ENCODE assay signal across 8 mouse cellular contexts in the genomic region with DNA sequence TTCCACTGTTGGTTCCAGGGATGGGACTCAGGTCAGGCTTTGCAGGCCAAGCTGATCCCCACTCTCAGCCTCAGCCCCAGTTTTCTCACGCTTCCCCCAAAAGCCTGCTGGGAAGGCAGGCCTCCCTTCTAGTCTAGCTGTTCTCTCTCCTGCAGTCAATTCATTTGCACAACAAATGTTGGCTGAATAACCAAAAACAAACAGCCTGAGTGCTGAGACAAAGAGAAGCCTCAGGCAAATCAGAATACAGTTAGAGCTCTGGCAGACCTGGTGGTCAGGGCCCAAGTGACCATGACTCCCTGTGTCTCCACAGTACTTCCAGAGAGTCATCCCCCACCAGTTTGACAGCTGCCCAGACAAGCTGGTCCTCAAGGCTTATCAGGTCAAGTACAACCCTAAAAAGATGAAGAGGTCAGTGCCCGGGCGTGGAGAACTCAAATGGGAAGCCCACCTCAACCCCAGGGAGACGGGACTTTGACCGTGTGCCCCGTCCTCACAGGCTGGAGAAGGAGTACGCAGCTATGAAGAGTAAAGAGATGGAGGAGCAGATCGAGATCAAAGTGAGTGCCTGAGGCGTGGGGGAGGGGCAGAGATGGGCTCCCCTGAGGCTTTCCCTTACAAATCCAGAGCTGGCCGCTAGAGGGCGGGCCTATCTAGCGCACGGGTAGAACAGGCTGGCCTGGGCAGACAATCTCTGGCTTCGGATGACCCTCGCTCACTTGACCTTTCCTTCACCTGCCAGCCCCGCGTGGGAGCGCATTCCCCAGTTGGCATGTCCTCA. TPM values are rescaled to one million over a fixed set of nuclear protein-coding genes. Genes with fewer than 3 reads are reported as not detected.
DNase-seq lines count a peak whose midpoint lies in the region; ATAC-seq and TF ChIP-seq lines count a peak whose summit lies in the region.

No protein-coding gene starts in this region.

- H3K4me2 ChIP-seq in intestine, postnatal 0 days (replicated peaks; ENCODE audit: low read depth) = no peak overlapping the region; the same call in 1 of the 2 replicates
- H3K4me2 ChIP-seq in midbrain, embryonic 11.5 days = peak overlapping the region; percentile 16; the same call in 1 of the 2 replicates

- peak; percentile 75 for ATAC-seq in intestine, postnatal 0 days
- peak; percentile 93 for ATAC-seq in midbrain, embryonic 11.5 days (ENCODE audit: low FRiP score)

- H3K4me1 ChIP-seq in embryonic facial prominence, embryonic 10.5 days = peaks cover 16% of the 10 kb centered on the region
- H3K4me1 ChIP-seq in intestine, postnatal 0 days (replicated peaks; ENCODE audit: control insufficient read depth, insufficient read depth, low read length) = no peaks in the 10 kb centered on the region
- H3K4me1 ChIP-seq in midbrain, embryonic 11.5 days (ENCODE audit: control insufficient read depth, insufficient read depth, low read length) = peaks cover 14% of the 10 kb centered on the region

- H3K4me3 ChIP-seq in embryonic facial prominence, embryonic 10.5 days = peak overlapping the region; percentile 29; the same call in 1 of the 2 replicates
- H3K4me3 ChIP-seq in intestine, postnatal 0 days (ENCODE audit: low read depth, low read length) = no peak overlapping the region
- no peak overlapping the region for H3K4me3 ChIP-seq in midbrain, embryonic 11.5 days (ENCODE audit: low read depth, low read length)

- intact Hi-C loops in left cerebral cortex, postnatal 36 days (cut with DNase I) = loop anchor here (2.0 kb wide), 1 partner anchor 44 kb away; no protein-coding TSS in a partner anchor

- H3K36me3 ChIP-seq in embryonic facial prominence, embryonic 10.5 days (replicated peaks) = no peaks in the 10 kb centered on the region
- H3K36me3 ChIP-seq in intestine, postnatal 0 days (ENCODE audit: control insufficient read depth, insufficient read depth) = peaks cover 11% of the 10 kb centered on the region; the same call in 1 of the 2 replicates
- H3K36me3 ChIP-seq in midbrain, embryonic 11.5 days (ENCODE audit: control insufficient read depth, insufficient read depth, low read length) = no peaks in the 10 kb centered on the region

- H3K9me3 ChIP-seq in embryonic facial prominence, embryonic 10.5 days = no peaks in the 10 kb centered on the region
- H3K9me3 ChIP-seq in intestine, postnatal 0 days (ENCODE audit: control insufficient read depth) = no peaks in the 10 kb centered on the region
- H3K9me3 ChIP-seq in midbrain, embryonic 11.5 days (ENCODE audit: control insufficient read depth, low read length) = no peaks in the 10 kb centered on the region

- peaks cover 12% of the 10 kb centered on the region for H3K27me3 ChIP-seq in embryonic facial prominence, embryonic 10.5 days (replicated peaks; ENCODE audit: low read depth, poor library complexity, severe bottlenecking)
- H3K27me3 ChIP-seq in intestine, postnatal 0 days (replicated peaks; ENCODE audit: control insufficient read depth, insufficient read depth, low read length) = no peaks in the 10 kb centered on the region
- no peaks in the 10 kb centered on the region for H3K27me3 ChIP-seq in midbrain, embryonic 11.5 days (ENCODE audit: control insufficient read depth, insufficient read depth, low read length)

- DNase-seq in adrenal gland, postnatal 10 days = peak; percentile 95
- DNase-seq in embryonic facial prominence, embryonic 10.5 days (ENCODE audit: low spot score) = peak; percentile 87
- peak; percentile 98 for DNase-seq in heart, adult 11 months
- DNase-seq in left cerebral cortex, postnatal 36 days (ENCODE audit: low spot score in 2 of 2) = peak; percentile 81 to 85
- peak; percentile 99 for DNase-seq in midbrain, embryonic 11.5 days (ENCODE audit: low spot score, missing footprints)
- peak; percentile 84 to 86 for DNase-seq in right cerebral cortex, postnatal 36 days (ENCODE audit: low spot score in 2 of 2)
- peak; percentile 74 to 90 for DNase-seq in urinary bladder, postnatal 4 days (ENCODE audit: low spot score in 2 of 2)

- WGBS in embryonic facial prominence, embryonic 10.5 days = 6% methylated on average over 18 of the region's 18 CpGs
- 12% methylated on average over 18 of the region's 18 CpGs for WGBS in intestine, postnatal 0 days
- WGBS in midbrain, embryonic 11.5 days = 3% methylated on average over 18 of the region's 18 CpGs

- peak; percentile 93 for TF ChIP-seq CTCF in intestine, postnatal 0 days (IDR thresholded peaks at IDR 0.05; ENCODE audit: low read depth)

- H3K9ac ChIP-seq in intestine, postnatal 0 days (ENCODE audit: low read depth, low read length) = no peak overlapping the region
- peak overlapping the region; percentile 44 for H3K9ac ChIP-seq in midbrain, embryonic 11.5 days (ENCODE audit: low read length)

- H3K27ac ChIP-seq in embryonic facial prominence, embryonic 10.5 days (replicated peaks) = peak overlapping the region; percentile 46
- no peak overlapping the region for H3K27ac ChIP-seq in intestine, postnatal 0 days (ENCODE audit: low read depth, low read length)
- H3K27ac ChIP-seq in midbrain, embryonic 11.5 days (ENCODE audit: low read depth, low read length) = peak overlapping the region; percentile 57

RNA-seq across cellular contexts. Expression of a gene that starts 24.3 kb away (rescaled TPM):
- 1 to 10 TPM; 2.6 to 4.2 TPM for total RNA-seq in adrenal gland, postnatal 10 days (2021)
- polyA plus RNA-seq in embryonic facial prominence, embryonic 10.5 days (2016; fragmentation: Nextera tagmentation; extraction: Ambion mirVana) = 5.7 and 7.2 TPM in 2 replicates
- 0.99 and 1.1 TPM in 2 replicates for polyA plus RNA-seq in intestine, postnatal 0 days (2015; fragmentation: Nextera tagmentation; extraction: Ambion mirVana)
- 10 to 100 TPM; 47.8 to 48.7 TPM for total RNA-seq in left cerebral cortex, postnatal 36 days (2021)
- polyA plus RNA-seq in midbrain, embryonic 11.5 days (2014; fragmentation: Nextera tagmentation; extraction: Ambion mirVana) = 25.9 and 31.9 TPM in 2 replicates

RNA-seq across cellular contexts. Expression of a gene that starts 26.6 kb away (rescaled TPM):
- total RNA-seq in adrenal gland, postnatal 10 days (2021) = 10 to 100 TPM; 29.6 to 46.0 TPM
- polyA plus RNA-seq in embryonic facial prominence, embryonic 10.5 days (2016; fragmentation: Nextera tagmentation; extraction: Ambion mirVana) = 23.3 and 25.9 TPM in 2 replicates
- polyA plus RNA-seq in intestine, postnatal 0 days (2015; fragmentation: Nextera tagmentation; extraction: Ambion mirVana) = 6.6 and 8.3 TPM in 2 replicates
- total RNA-seq in left cerebral cortex, postnatal 36 days (2021) = 100 to 1,000 TPM; 104 to 117 TPM
- 23.1 and 24.8 TPM in 2 replicates for polyA plus RNA-seq in midbrain, embryonic 11.5 days (2014; fragmentation: Nextera tagmentation; extraction: Ambion mirVana)

RNA-seq across cellular contexts. Expression of a gene that starts 33.6 kb away (rescaled TPM):
- 1 to 10 TPM; 8.5 to 8.6 TPM for total RNA-seq in adrenal gland, postnatal 10 days (2021)
- polyA plus RNA-seq in embryonic facial prominence, embryonic 10.5 days (2016; fragmentation: Nextera tagmentation; extraction: Ambion mirVana) = 0.49 and 0.56 TPM in 2 replicates
- 2.8 and 3.3 TPM in 2 replicates for polyA plus RNA-seq in intestine, postnatal 0 days (2015; fragmentation: Nextera tagmentation; extraction: Ambion mirVana)
- not detected for total RNA-seq in left cerebral cortex, postnatal 36 days (2021)
- 0.07 TPM in 1 of 2 replicates, not detected in the other for polyA plus RNA-seq in midbrain, embryonic 11.5 days (2014; fragmentation: Nextera tagmentation; extraction: Ambion mirVana)

RNA-seq across cellular contexts. Expression of a gene that starts 45.5 kb away (rescaled TPM):
- 10 to 100 TPM; 78.2 to 79.0 TPM for total RNA-seq in adrenal gland, postnatal 10 days (2021)
- polyA plus RNA-seq in embryonic facial prominence, embryonic 10.5 days (2016; fragmentation: Nextera tagmentation; extraction: Ambion mirVana) = 31.0 and 32.8 TPM in 2 replicates
- polyA plus RNA-seq in intestine, postnatal 0 days (2015; fragmentation: Nextera tagmentation; extraction: Ambion mirVana) = 14.3 and 16.6 TPM in 2 replicates
- 10 to 100 TPM; 96.5 to 97.2 TPM for total RNA-seq in left cerebral cortex, postnatal 36 days (2021)
- 20.8 and 22.7 TPM in 2 replicates for polyA plus RNA-seq in midbrain, embryonic 11.5 days (2014; fragmentation: Nextera tagmentation; extraction: Ambion mirVana)

RNA-seq across cellular contexts. Expression of a gene that starts 45.7 kb away (rescaled TPM):
- total RNA-seq in adrenal gland, postnatal 10 days (2021) = 1 to 10 TPM in 1 of 2 experiments, not detected in 1; 2.4 TPM
- polyA plus RNA-seq in embryonic facial prominence, embryonic 10.5 days (2016; fragmentation: Nextera tagmentation; extraction: Ambion mirVana) = 0.44 and 0.85 TPM in 2 replicates
- 0.20 and 0.74 TPM in 2 replicates for polyA plus RNA-seq in intestine, postnatal 0 days (2015; fragmentation: Nextera tagmentation; extraction: Ambion mirVana)
- 1 to 10 TPM in 1 of 2 experiments, not detected in 1; 1.4 TPM for total RNA-seq in left cerebral cortex, postnatal 36 days (2021)
- 0.59 and 1.00 TPM in 2 replicates for polyA plus RNA-seq in midbrain, embryonic 11.5 days (2014; fragmentation: Nextera tagmentation; extraction: Ambion mirVana)
